Mouse (Mus musculus): ENCODE results near the gene 1700023F06Rik.

DNA sequence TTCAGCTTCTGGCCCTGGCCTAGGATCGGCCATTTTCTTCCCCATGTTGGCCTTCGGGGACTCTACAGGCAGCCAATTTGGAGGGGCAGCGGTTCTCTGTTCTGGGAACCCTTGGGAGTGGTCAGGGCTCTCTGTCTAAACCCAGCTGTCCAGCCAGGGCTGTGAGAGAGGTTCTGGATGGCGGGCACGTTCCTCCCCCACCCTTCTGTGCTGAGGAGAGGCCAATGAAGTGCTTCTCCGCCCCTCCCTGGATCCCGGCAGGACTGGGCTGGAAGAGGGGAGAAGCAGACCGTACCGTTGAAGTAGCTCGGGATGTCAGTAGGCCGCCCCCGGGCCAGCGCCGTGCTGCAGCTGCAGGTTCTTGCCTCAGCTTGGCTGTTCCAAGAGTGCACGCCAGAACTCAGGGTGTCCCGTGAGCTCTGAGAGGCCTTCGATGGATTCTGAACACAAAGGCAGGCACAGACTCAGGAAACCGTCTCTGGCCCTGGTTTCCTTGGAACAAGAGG lies 15.6 kb upstream of the 1700023F06Rik start:
- TF ChIP-seq CTCF (IDR thresholded peaks at IDR 0.05; ENCODE audit: low read depth, low read length) (no peak), GATA1 (IDR thresholded peaks at IDR 0.05; ENCODE audit: borderline replicate concordance, low read length) (no peak), TAL1 (conservative IDR thresholded peaks at IDR 0.05; ENCODE audit: low read depth, low read length) (no peak), POLR2AphosphoS5 (IDR thresholded peaks at IDR 0.05; ENCODE audit: insufficient replicate concordance, low read depth, low read length) (no peak)
